Mouse (Mus musculus) neural tube, embryonic 10.5 days (tissue): ENCODE results near the gene Wnt2b.

Source experiments
- DNase-seq: peaks from one replicate; pipeline ENCODE4 v3.0.0-alpha.2; 2017; ENCODE audit warnings: low spot score; ENCODE audit errors: extremely low spot score

The Wnt2b gene

GRCm38 (mm10) chr3:104961066-104962059 is at the start of gene Wnt2b:
Wnt2b (minus strand) TSS chr3:104961921.
- peak; percentile 54 for DNase-seq

- DNase-seq, result no peak
These were observed 49.1 kb upstream of the Wnt2b start for GRCm38 (mm10) chr3:105010681-105011339.

- no peak for DNase-seq
These were observed 46.3 kb upstream of the Wnt2b start for GRCm38 (mm10) chr3:105008070-105008469.

- no peak for DNase-seq
These were observed 44.4 kb upstream of the Wnt2b start for GRCm38 (mm10) chr3:105006101-105006500.

GRCm38 (mm10) chr3:105005561-105006065 is 43.9 kb upstream of the Wnt2b start:
- DNase-seq, result no peak

- DNase-seq, result no peak
These were observed 43.3 kb upstream of the Wnt2b start for GRCm38 (mm10) chr3:105005011-105005410.

GRCm38 (mm10) chr3:105003960-105004463 is 42.3 kb upstream of the Wnt2b start:
- DNase-seq, result no peak

GRCm38 (mm10) chr3:105001374-105001773 is 39.7 kb upstream of the Wnt2b start:
- DNase-seq, result no peak

GRCm38 (mm10) chr3:105000561-105000960 is 38.8 kb upstream of the Wnt2b start:
- DNase-seq, result no peak

- no peak for DNase-seq
These were observed 35.8 kb upstream of the Wnt2b start for GRCm38 (mm10) chr3:104997563-104997962.

- no peak for DNase-seq
These were observed 34.0 kb upstream of the Wnt2b start for GRCm38 (mm10) chr3:104995707-104996106.

GRCm38 (mm10) chr3:104994415-104994841 is 32.7 kb upstream of the Wnt2b start:
- no peak for DNase-seq

GRCm38 (mm10) chr3:104993800-104994199 is 32.1 kb upstream of the Wnt2b start:
- DNase-seq, result no peak

- DNase-seq, result peak; percentile 86
These were observed 31.1 kb upstream of the Wnt2b start for GRCm38 (mm10) chr3:104992709-104993388.

- no peak for DNase-seq
These were observed 30.0 kb upstream of the Wnt2b start for GRCm38 (mm10) chr3:104991703-104992102.

- no peak for DNase-seq
These were observed 26.2 kb upstream of the Wnt2b start for GRCm38 (mm10) chr3:104987884-104988283.

- DNase-seq, result no peak
These were observed 18.0 kb upstream of the Wnt2b start for GRCm38 (mm10) chr3:104979735-104980134.

- peak; percentile 92 for DNase-seq
These were observed 6.0 kb upstream of the Wnt2b start for GRCm38 (mm10) chr3:104967548-104968300.

GRCm38 (mm10) chr3:104965991-104966554 is 4.4 kb upstream of the Wnt2b start:
- DNase-seq, result no peak
